Mouse (Mus musculus): ENCODE measurements around the gene Dnm3.

Gene Dnm3

DNA sequence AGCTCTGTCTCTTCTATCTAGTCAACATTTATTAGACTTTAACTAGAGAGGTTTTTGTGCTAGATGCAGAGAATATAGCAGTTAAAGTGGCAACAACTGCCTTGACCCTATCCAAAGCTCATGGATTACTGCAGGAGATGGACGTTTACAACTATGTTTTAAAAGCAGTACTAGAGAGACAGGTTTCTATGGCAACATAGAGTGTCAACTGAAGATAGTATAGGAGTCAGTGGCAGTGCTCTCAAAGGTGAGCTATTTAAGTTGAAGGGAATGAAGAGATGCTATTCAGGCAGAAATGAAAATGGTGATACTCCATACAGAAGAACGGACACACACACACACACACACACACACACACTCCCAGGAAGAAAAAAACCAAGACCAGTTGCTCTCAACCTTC lies 225.0 kb downstream of the Dnm3 start:
- no peak for DNase-seq (ENCODE audit: low read depth, low spot score)

DNA sequence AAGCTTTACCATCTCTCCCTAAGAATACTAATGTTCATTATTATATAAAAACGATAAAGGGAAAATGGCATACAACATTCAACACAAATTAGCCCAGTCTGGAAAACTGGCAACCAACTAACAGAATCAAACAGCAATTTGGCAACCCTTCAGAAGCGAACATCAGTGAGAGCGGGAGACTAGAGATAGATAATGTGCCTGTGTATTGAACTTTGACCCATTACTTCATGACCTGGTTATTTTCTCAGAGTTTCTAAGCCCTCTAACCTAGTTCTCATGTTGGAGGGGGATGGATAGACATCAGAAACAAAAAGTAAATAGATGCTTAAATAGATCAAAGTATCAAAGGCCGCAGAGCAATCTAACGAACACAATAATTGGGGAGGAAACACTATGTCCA lies 230.6 kb downstream of the Dnm3 start:
- no peak for DNase-seq (ENCODE audit: low read depth, low spot score)

DNA sequence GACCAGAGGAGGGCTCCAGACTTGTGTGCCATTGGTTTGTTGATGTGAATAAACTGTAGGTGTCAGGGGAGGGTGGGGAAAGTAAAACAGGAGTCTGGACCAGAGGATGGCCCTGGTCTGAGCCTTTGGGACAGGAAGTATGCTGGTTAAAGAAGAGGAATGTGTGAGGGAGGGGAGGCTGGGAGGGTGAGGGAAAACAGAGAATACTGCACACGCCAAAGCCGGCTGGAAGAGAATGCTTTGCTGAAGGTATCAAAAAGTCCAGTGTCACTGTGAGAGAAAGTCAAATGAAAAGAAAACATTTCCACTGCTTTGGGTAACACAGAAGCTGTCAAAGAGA lies 234.2 kb downstream of the Dnm3 start:
- DNase-seq (ENCODE audit: low read depth, low spot score): no peak

DNA sequence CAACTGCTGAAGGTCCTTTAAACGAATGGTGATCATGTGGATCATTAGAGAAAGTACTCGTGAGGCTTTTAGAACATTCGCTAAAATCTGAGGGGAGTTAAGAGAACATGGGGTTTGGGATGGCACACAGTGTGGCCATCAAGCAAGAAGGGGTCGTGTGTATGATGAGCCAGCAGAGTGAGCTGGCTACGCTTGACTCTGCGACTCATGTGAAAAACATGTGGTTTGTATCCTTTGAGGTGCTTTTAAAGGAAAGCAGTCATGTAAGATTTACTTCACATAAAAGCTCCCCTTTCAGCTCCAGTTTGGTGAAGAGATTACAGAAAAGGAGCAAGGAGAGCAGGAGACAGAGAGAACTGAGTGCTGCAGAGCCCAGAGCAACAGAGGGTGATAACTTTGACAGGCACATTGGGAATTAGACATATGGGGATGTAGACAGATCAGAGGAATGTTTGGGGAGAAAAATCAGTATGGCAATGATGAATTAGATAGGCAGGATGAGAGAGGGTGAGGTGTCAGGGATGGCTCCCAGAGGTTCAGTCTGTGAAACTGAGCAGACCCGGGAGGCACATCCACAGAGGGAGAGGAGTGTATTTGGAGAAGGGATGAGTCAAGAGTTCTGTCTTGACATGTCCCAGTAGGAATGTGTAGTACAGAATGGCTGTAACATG lies 234.7 kb downstream of the Dnm3 start:
- peak; percentile 34 for DNase-seq (ENCODE audit: low read depth, low spot score)

DNA sequence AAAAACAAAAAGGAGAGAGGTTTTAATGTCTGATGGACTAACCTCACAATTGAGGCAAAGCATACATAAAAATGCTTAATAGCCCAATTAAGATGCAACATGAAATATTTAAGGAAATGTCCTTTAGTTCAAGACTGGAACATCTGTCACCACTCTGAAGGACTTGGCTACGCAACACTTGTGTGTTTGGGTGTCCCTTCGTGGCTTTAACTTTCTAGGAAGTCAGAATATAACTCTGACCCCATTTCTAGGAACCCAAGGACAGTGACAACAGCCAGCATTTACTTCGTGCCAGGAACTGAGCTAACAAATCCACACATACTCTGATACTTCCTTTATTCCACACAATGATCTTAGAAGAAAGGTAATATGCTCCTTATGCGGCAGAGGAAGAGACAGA lies 237.1 kb downstream of the Dnm3 start:
- DNase-seq (ENCODE audit: low read depth, low spot score): no peak

DNA sequence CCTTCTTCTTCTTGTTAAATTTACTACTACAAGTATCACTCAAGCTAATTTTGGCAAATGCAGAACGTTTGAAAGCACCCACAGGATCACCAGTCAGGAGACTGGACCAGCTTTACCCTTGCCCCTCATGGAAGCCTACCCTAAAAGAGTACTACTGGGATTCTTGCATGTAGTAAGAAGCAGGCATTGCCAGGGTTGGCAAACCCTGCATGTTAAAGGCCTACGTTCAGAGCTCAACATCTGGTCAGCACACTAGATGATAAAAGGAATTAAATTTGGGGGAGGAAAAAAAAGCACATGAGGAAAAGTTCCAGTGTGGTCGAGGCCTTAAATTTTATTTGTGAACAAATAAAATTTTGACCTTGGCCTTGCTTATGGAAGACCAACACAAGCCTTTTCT lies 239.2 kb downstream of the Dnm3 start:
- DNase-seq (ENCODE audit: low read depth, low spot score): no peak

DNA sequence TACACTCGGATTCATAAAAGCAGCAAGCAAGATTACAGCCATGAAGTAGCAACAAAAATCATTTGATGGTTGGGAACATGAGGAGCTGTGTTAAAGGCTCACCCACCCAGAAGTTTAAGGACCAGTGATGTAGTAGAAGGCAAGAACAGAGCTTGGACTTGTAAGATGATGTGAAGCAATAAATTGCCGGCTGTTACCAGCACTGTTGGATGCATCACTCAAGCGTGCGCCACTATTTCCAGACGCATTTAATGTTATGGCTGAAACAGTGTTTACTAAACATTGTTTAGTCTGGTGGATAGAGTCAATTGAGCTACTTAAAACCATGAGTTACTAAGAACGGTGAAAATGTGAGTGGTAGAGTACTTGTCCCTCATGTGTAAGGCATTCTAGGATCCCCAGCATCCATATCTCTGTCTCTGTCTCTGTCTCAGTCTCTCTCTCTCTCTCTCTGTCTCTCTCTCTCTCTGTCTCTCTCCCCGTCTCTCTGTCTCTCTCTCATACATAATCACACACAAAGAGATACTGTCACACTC lies 241.1 kb downstream of the Dnm3 start:
- DNase-seq (ENCODE audit: low read depth, low spot score): no peak

DNA sequence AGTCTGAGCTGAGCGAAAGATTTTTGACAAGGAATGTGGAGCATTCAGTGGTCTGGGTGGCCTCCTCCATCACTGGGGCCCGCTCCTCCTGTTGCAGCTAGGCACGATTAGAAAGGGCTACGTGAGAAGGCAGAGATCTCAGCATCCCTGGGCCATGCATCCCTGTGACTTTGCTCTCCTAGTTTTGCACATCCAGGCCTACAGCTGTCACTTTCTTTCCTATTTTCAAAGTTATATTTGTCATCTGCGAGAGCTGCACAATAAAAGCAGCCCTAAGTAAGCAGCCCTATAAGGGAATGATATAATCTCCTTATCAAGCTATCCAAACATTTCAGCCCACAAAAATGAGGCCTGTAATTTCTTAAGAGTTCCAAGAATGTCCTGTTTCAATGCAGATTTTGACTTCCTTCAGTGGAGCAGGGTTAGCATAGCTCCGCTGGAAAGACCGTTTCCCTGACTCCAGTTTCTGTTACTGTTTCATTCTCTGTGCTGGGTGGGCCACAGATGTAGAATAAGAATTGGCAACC lies 252.2 kb downstream of the Dnm3 start:
- peak; percentile 65 for DNase-seq (ENCODE audit: low read depth, low spot score)

DNA sequence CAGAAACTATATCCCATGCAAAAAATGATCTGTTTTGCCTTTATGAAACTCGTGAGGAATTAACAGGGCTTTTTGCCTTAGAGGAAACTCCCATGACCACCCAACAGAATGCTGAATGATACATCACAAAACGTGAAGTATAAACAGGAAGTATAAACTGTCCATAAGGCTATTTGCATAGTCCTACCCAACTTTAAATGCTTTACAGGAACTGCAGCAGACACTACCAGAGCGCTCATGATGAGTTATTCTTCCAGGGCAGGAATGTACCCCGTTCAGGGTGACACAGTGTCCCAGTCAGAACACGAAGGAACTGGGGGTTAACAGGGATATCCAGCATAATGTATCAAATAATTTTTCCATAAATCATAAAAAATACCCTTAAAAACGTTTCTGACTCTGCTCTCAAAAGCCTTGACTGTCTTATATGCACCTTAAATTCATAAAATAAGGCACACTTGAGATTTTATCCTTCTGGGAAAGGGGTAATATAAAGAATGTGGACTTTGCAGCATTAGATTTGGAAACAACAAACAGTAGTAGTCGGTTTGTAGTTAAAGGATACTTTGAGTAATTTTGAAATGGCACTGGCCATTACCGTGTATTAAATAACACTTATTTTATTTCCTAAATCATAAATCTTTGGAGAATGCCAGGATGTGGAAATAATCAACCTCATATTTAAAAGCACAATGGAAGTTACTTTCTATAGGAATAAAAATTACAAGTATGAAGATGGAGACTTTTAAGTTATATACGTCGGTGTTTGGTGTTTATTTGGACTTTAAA lies 252.8 kb downstream of the Dnm3 start:
- peak; percentile 61 for DNase-seq (ENCODE audit: low read depth, low spot score)

DNA sequence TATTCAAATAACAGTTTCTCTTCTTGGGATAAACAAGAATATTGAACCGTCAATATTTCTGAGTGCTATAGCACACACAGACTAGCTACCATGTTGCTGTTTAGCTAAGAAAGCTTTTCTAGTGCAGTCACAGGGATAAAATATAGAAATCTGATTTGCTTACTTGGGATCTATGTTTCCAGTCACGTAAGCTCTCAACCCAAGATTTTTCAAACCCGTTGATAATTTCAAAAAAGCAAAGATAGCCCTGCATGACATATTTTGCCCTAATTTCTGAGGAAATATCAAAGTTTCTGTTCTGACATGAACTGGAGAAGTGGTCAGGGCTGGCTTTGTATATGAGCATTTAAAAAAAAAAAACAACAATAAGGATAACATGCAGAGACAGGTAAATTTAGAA lies 253.8 kb downstream of the Dnm3 start:
- DNase-seq (ENCODE audit: low read depth, low spot score): no peak

DNA sequence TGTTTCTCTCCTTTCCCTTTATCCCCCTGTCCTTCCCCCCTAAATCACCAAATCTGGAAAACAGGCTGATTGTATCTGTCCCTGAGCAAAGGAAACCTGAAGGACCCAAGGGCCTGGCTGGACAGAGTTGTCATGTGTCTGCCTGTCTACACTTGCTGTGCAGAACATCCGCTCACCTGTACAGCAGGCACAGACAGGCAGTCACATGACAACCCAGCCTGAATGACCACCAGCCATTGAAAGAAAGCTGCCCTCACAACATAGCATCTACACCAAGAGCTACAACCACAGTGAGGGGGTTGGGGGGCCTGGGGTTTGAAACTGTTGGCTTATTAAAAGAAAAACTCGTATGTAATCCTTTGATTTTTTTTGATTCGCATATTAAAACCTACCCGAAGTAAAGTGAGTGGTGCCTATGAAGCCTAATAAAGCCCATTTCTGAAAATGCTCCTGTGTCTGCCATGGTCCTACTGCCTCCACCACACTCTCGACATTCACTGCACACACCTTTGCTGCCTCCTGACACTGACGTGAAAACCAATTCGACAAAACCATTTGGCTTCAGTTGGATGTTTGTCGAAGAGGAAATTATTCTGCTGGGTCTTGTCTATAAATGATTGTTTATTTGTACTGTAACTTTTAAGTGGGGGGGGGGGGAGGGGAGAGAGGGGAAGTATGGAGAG lies 254.4 kb downstream of the Dnm3 start:
- no peak for DNase-seq (ENCODE audit: low read depth, low spot score)

DNA sequence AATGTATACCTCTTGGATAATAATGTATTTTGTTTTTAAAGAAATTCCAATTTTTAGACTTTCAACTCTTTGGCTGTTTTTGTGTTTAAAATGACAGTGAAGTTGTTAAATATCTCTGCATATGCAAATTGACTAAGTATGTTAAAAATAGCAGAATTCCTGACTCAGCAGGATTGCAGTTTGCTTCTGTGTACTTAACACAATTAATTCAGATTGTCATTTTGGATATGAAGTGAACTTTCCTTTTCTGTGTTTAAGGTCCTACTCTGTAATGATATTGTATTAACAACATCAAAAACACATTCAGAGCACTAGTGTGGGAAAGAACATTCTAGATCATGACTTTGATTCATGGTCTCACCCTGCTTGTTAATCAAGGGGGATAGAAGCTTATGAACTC lies 255.5 kb downstream of the Dnm3 start:
- DNase-seq (ENCODE audit: low read depth, low spot score): no peak

DNA sequence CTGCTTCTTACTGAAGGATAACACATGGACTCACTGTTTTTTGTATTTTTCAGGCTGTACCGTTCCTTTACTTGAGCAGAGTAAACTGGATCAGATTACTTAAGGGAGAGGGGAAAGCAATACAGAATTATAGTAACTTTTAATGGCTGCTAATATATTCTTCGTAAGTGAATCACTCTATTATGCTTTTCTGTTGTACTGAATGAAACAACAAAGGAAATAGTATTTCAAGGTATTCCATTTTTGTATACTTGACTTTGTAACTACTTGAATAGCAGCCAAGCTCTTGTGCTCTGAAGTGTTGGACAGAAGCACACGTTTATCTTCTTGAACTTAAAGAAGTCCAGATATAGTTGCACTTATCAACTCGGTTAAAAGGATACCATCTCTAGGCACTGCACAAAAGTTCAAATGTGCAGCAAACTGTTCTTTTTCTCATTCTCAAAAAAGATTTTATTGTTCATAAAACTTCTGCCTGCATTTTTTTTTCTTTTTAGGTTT lies 256.0 kb downstream of the Dnm3 start:
- DNase-seq (ENCODE audit: low read depth, low spot score): no peak

DNA sequence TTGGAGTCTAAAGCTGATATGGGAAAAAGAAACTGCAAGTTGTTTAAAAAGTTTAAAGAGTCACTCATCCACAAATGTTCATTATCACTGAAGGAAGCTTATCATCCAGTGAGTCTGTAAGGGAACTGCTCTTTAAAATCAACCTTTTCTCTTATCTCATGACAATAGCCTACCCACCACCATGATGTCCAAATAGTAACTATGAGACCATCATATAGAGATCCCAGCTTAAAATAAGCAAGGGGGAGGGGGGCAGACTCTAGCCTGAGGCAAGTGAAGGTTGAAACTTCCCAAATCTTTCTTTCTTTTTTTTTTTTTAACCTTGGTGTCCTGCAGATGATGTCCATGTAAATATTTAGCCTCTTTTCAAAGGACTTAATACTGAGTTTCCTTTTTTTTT lies 256.9 kb downstream of the Dnm3 start:
- no peak for DNase-seq (ENCODE audit: low read depth, low spot score)

DNA sequence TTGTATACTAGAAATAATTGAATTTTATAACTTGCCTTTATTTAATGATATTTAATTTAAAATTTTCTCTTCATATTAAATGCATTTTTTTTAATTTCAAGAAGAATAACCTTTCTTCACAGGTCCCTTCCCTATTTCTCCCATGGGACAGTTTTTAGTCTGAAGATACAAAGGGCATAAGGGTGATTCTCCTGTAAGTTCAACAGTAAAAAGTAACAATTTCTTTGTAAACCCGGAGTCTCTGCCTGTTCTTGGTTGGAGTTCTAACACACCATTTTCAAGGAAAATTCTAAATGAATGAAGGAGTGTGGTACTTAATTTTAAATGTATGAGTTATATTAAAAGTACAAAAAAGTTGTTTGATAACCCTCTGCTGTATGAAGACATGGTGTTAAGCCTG lies 258.1 kb downstream of the Dnm3 start:
- DNase-seq (ENCODE audit: low read depth, low spot score): no peak

DNA sequence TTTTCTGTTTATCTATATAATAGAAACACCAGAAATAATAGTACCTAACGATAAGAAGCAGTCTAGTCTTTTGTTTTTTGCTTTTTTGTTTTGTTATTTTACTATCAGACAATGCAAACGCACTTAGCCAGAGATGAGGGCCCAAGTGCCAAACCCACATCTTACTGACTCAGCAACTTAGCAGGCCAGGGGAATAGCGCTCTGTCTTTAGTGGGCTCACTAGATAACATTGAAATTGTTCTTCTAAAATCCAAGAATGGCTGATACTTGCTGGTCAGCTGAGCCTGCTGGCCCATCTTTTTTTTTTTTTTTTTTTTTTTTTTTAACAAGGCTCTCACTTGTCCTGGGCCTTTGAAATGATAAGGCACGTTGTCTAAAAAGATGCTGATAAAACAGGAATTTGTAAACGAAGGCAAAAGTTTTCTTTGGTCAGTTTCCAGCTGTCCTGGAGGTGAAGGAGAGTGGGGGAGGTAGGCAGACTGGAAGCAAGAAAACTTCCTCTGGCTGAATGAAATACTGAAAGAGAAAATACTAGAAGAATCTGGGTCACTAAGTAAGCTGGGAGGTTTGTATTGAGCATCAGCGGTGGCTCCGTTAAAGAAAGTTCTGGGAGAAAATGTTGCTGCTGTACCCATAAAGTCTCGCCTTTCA lies 259.2 kb downstream of the Dnm3 start:
- DNase-seq (ENCODE audit: low read depth, low spot score): peak; percentile 58

DNA sequence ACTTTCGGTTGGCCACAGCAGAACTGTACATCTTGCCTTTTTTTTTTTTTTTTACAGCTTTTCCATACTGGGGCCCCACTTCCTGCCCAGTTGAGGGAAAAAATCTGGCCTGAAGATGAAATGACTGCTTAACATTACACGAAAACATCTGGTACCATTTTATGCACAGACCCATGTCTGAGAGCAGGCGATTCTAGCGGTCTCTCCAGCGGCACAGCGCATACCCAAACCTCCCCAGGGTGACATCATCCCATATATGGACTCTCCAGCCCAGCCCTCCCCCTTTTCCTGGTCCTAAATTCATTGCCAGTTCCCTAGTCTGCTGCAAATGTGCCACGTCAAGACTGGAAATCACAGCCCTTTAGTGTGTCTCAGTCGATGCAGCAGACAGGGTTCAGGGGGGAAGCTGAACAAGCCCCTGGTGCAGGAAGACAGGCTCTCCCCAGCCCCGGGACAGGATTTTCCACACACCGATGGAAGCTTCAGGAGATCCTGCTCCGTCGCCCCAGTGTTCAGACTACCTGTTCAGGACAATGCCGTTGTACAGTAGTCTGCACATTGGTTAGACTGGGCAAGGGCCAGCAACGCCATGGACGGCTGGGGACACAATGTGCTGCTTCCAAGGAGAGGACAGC lies 260.4 kb downstream of the Dnm3 start:
- DNase-seq (ENCODE audit: low read depth, low spot score): peak; percentile 99

DNA sequence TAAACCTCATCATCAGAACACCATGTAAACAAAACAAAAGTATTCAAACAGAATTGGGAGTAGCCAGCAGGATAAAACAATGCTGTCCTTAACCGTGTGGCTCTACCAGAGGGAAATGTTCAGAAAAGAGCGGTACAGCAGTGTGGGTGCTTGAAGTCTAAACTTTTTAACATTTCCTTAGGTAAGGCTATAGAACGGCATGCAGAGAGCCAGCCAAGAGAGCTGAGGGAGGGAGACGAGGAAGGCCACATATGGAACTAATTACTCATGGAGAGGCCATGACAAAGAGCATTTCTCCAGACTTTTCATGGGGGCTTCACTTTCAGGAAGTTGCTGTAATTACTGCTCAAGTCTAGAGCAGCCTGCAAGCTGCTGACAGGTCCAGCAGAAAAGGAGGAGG lies 261.2 kb downstream of the Dnm3 start:
- DNase-seq (ENCODE audit: low read depth, low spot score): peak; percentile 95

DNA sequence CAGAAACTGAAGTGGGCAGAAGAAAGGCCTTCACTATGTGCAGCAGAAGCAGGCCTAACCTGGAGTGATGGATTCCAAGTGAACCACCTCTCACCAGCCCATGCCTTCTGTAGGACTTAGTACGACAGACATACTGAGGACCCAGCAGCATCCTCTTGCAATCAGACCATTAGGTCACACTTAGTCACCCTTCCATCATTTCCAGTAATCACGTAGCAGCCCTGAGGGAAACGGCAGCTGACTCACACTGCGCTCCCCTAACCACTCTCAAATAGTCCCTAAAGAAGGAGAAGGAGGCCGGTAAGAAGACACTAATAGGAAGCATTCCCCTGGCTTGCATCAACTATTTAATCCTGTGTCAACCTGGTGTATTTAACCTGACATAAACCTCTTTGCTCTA lies 262.1 kb downstream of the Dnm3 start:
- no peak for DNase-seq (ENCODE audit: low read depth, low spot score)

DNA sequence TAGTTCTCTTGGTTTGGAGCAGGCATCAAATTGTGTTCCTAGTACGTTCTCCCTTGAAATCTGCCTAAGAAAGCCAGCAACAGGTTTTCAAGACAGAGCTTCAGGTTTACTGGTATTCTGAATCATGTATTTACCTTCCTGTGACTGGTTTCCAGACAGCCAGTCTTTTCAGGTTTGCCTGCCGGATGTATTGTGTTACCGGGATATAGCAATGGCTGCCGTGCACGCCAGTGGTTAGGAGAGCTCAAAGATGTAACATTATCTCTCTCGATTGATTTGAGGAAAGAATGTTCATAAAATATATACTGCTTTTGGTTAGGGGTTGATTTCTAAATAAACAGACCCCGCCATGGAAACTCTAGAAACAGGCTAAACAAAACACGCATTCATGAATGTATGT lies 264.8 kb downstream of the Dnm3 start:
- DNase-seq (ENCODE audit: low read depth, low spot score): no peak

DNA sequence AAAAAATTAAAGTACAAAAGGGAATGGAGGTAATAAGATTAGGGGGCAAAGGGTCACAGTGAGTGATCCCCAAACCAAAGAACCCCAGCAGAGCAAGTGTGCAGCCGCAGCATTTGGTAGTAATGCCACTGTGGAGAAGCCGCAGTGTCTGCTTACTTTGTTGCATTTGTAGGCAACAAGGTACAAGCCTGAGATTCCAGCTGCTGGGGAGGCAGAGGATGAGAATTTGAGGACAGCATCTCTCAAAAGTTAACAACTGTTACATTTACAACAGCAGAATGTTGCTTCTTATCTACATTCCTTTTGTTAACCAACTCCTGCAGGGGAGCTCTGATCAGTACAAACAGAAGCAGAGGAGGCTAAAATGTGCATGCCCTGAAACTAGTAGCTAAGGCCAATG lies 267.3 kb downstream of the Dnm3 start:
- DNase-seq (ENCODE audit: low read depth, low spot score): no peak
